Mouse (Mus musculus) embryonic facial prominence, embryonic 14.5 days (tissue): ENCODE results near the gene Efhb. TPM values are rescaled to one million over a fixed set of nuclear protein-coding genes. Genes with fewer than 3 reads are reported as not detected.
A peak's percentile ranks its signal among the peaks of the same experiment; 100 is the strongest.

ENCODE experiments used
- ATAC-seq: fragments of 200-750 bp; cut with Nextera tagmentation; 2 replicates; pipeline ENCODE4 v1.8.0; 2017; ENCODE audit warnings: low read depth, moderate number of reproducible peaks, moderate TSS enrichment
- DNase-seq: peaks from one replicate; pipeline ENCODE4 v3.0.0-alpha.2; 2015; ENCODE audit warnings: low spot score
- H3K27ac ChIP-seq: fragments of 300-500 bp; sonication (generic); replicated peaks from 2 replicates; pipeline ENCODE4 v1.5.1; 2014; ENCODE audit warnings: low read depth, mild to moderate bottlenecking, low read length, moderate library complexity
- H3K27me3 ChIP-seq: fragments of 300-500 bp; sonication (generic); replicated peaks from 2 replicates; pipeline ENCODE4 v1.6.1; 2014; ENCODE audit warnings: low read length; ENCODE audit not compliant: control insufficient read depth, insufficient read depth
- H3K36me3 ChIP-seq: fragments of 300-500 bp; sonication (generic); 2 replicates; pipeline ENCODE4 v1.6.1; 2014; ENCODE audit warnings: low read length, mixed read lengths; ENCODE audit not compliant: control insufficient read depth, insufficient read depth
- H3K4me1 ChIP-seq: fragments of 300-500 bp; sonication (generic); 2 replicates; pipeline ENCODE4 v1.6.1; 2014; ENCODE audit warnings: antibody characterized with exemption, low read length; ENCODE audit not compliant: control insufficient read depth, insufficient read depth
- H3K4me2 ChIP-seq: fragments of 300-500 bp; sonication (generic); 2 replicates; pipeline ENCODE4 v1.6.1; 2014; ENCODE audit warnings: low read depth, mild to moderate bottlenecking, low read length, moderate library complexity, mixed read lengths
- H3K4me3 ChIP-seq: fragments of 300-500 bp; sonication (generic); 2 replicates; pipeline ENCODE4 v1.5.1; 2014; ENCODE audit warnings: low read depth, mild to moderate bottlenecking, low read length
- H3K9ac ChIP-seq: fragments of 300-500 bp; sonication (generic); 2 replicates; pipeline ENCODE4 v1.6.1; 2014; ENCODE audit warnings: low read depth, mild to moderate bottlenecking, low read length, moderate library complexity, mixed read lengths
- H3K9me3 ChIP-seq: fragments of 300-500 bp; sonication (generic); 2 replicates; pipeline ENCODE4 v1.6.1; 2016; ENCODE audit warnings: low read length; ENCODE audit not compliant: control insufficient read depth
- WGBS: fragments of 180-500 bp; shearing (Covaris S2); extraction: QIAGEN DNeasy Blood & Tissue Kit; methylation state at CpG from one replicate; pipeline ENCODE4 v1.1.7; 2014; 5-methylcytosine and 5-hydroxymethylcytosine counted together
- polyA plus RNA-seq: library from polyadenylated mRNA; unstranded; fragments of >200 nt; fragmentation: Nextera tagmentation; extraction: Ambion mirVana; gene quantifications from 2 replicates; pipeline ENCODE4 v1.2.1, GENCODE M21; 2014

Gene Efhb
- polyA plus RNA-seq, 1 experiment from 2014 or later: 1.1 TPM

GRCm38 (mm10) chr17:53478066-53478857, 15.1 kb upstream of the Efhb start:
- Histone ChIP-seq H3K4me3 (peak overlapping the region; percentile 90), H3K9ac (peak overlapping the region; percentile 99), H3K4me1 (peaks cover 20% of the 10 kb centered on the region), H3K36me3 (no peaks in the 10 kb centered on the region), H3K27me3 (no peaks in the 10 kb centered on the region), H3K4me2 (peak overlapping the region; percentile 65), H3K27ac (peak overlapping the region; percentile 100), H3K9me3 (no peaks in the 10 kb centered on the region)
- WGBS: 6% methylated on average over 15 of the region's 15 CpGs
- DNase-seq (peak; percentile 14), ATAC-seq (peak; percentile 53; the same call in 1 of the 2 replicates)

GRCm38 (mm10) chr17:53468697-53469096, 5.6 kb upstream of the Efhb start:
- no peaks in the 10 kb centered on the region for H3K9me3 ChIP-seq

GRCm38 (mm10) chr17:53465569-53465968, 2.4 kb upstream of the Efhb start:
- Histone ChIP-seq H3K27ac (no peak overlapping the region), H3K9me3 (no peaks in the 10 kb centered on the region), H3K4me2 (no peak overlapping the region), H3K4me1 (no peaks in the 10 kb centered on the region), H3K4me3 (no peak overlapping the region), H3K36me3 (no peaks in the 10 kb centered on the region), H3K27me3 (no peaks in the 10 kb centered on the region), H3K9ac (no peak overlapping the region)
- no peak for ATAC-seq
- 51% methylated on average over 4 of the region's 4 CpGs for WGBS
- no peak for DNase-seq

More at GRCm38 (mm10) chr17:53468697-53469096, 5.6 kb upstream of the Efhb start:
- Histone ChIP-seq H3K4me1 (no peaks in the 10 kb centered on the region), H3K36me3 (no peaks in the 10 kb centered on the region), H3K27me3 (no peaks in the 10 kb centered on the region), H3K9ac (no peak overlapping the region), H3K27ac (no peak overlapping the region), H3K4me2 (no peak overlapping the region), H3K4me3 (no peak overlapping the region)
- no peak for DNase-seq
- no peak for ATAC-seq

- Histone ChIP-seq H3K4me3 (peak overlapping the region; percentile 40), H3K9me3 (no peaks in the 10 kb centered on the region), H3K4me2 (peak overlapping the region; percentile 71), H3K27me3 (no peaks in the 10 kb centered on the region), H3K4me1 (no peaks in the 10 kb centered on the region), H3K9ac (peak overlapping the region; percentile 62), H3K36me3 (no peaks in the 10 kb centered on the region), H3K27ac (no peak overlapping the region)
- ATAC-seq (peak; percentile 47), DNase-seq (no peak)
- 15% methylated on average over 8 of the region's 9 CpGs for WGBS
Measured at GRCm38 (mm10) chr17:53463496-53463840, 347 bp upstream of the Efhb start.

GRCm38 (mm10) chr17:53456742-53457141, 6.4 kb downstream of the Efhb start:
- ATAC-seq: no peak
- no peak overlapping the region for H3K27ac ChIP-seq
- no peak overlapping the region for H3K9ac ChIP-seq
- no peaks in the 10 kb centered on the region for H3K36me3 ChIP-seq
- no peak overlapping the region for H3K4me3 ChIP-seq
- H3K4me2 ChIP-seq: no peak overlapping the region
- no peaks in the 10 kb centered on the region for H3K9me3 ChIP-seq
- H3K4me1 ChIP-seq: no peaks in the 10 kb centered on the region
- WGBS: 76% methylated on average over 1 of the region's 1 CpGs
- no peak for DNase-seq
- no peaks in the 10 kb centered on the region for H3K27me3 ChIP-seq

- Histone ChIP-seq H3K27me3 (no peaks in the 10 kb centered on the region), H3K4me3 (no peak overlapping the region), H3K27ac (no peak overlapping the region), H3K4me2 (no peak overlapping the region), H3K36me3 (no peaks in the 10 kb centered on the region), H3K9ac (no peak overlapping the region), H3K4me1 (no peaks in the 10 kb centered on the region), H3K9me3 (no peaks in the 10 kb centered on the region)
- ATAC-seq: no peak
- WGBS: 77% methylated on average over 2 of the region's 2 CpGs
- no peak for DNase-seq
Measured at GRCm38 (mm10) chr17:53456152-53456551, 7.0 kb downstream of the Efhb start.

- Histone ChIP-seq H3K4me3 (no peak overlapping the region), H3K27ac (no peak overlapping the region), H3K4me2 (no peak overlapping the region), H3K4me1 (no peaks in the 10 kb centered on the region), H3K9ac (no peak overlapping the region; the same call in 1 of the 2 replicates), H3K27me3 (no peaks in the 10 kb centered on the region), H3K36me3 (no peaks in the 10 kb centered on the region), H3K9me3 (no peaks in the 10 kb centered on the region)
- no peak for ATAC-seq
- WGBS: 44% methylated on average over 10 of the region's 10 CpGs
- DNase-seq: no peak
Measured at GRCm38 (mm10) chr17:53402689-53403306, 60.3 kb downstream of the Efhb start.

- Histone ChIP-seq H3K9ac (no peak overlapping the region), H3K4me2 (no peak overlapping the region), H3K36me3 (no peaks in the 10 kb centered on the region), H3K27me3 (no peaks in the 10 kb centered on the region), H3K9me3 (no peaks in the 10 kb centered on the region), H3K4me3 (no peak overlapping the region), H3K27ac (no peak overlapping the region), H3K4me1 (no peaks in the 10 kb centered on the region)
- ATAC-seq (no peak), DNase-seq (no peak)
- WGBS: 84% methylated on average over 2 of the region's 2 CpGs
Measured at GRCm38 (mm10) chr17:53393201-53393600, 69.9 kb downstream of the Efhb start.

- WGBS: 42% methylated on average over 4 of the region's 4 CpGs
Measured at GRCm38 (mm10) chr17:53389507-53389906, 73.6 kb downstream of the Efhb start.

More at GRCm38 (mm10) chr17:53389507-53389906, 73.6 kb downstream of the Efhb start:
- DNase-seq (no peak), ATAC-seq (no peak)
- Histone ChIP-seq H3K9ac (no peak overlapping the region), H3K9me3 (no peaks in the 10 kb centered on the region), H3K36me3 (no peaks in the 10 kb centered on the region), H3K4me2 (no peak overlapping the region), H3K4me3 (no peak overlapping the region), H3K27ac (no peak overlapping the region), H3K27me3 (no peaks in the 10 kb centered on the region), H3K4me1 (no peaks in the 10 kb centered on the region)
